Mouse (Mus musculus) CH12.LX (cell line): Measurements from ENCODE around the gene Mrpl40.

Source experiments
- BHLHE40 ChIP-seq: IDR thresholded peaks from 2 replicates; pipeline ENCODE4 v1.6.1; 2011; ENCODE audit warnings: mild to moderate bottlenecking, low read depth, low read length, improper control_type of control experiment
- CTCF ChIP-seq, 2 experiments: IDR thresholded peaks in 1 of 2; conservative IDR thresholded peaks in 1 of 2; 2 replicates each; pipeline ENCODE4 v1.5.1; 2011 to 2012; ENCODE audit warnings: low read depth in 2 of 2, low read length in 2 of 2, improper control_type of control experiment in 1 of 2, inconsistent platforms in 1 of 2, mild to moderate bottlenecking in 1 of 2, moderate library complexity in 1 of 2
- GABPA ChIP-seq: IDR thresholded peaks from 2 replicates; pipeline ENCODE4 v1.6.1; 2012; ENCODE audit warnings: low read depth, low read length, improper control_type of control experiment, inconsistent platforms; ENCODE audit not compliant: insufficient replicate concordance
- JUN ChIP-seq: IDR thresholded peaks from 2 replicates; pipeline ENCODE4 v1.6.1; 2011; ENCODE audit warnings: low read depth, mild to moderate bottlenecking, low read length, improper control_type of control experiment, moderate library complexity; ENCODE audit not compliant: insufficient read depth
- MAFK ChIP-seq: IDR thresholded peaks from 2 replicates; pipeline ENCODE4 v1.6.1; 2011; ENCODE audit warnings: low read length, improper control_type of control experiment; ENCODE audit not compliant: insufficient replicate concordance
- MEF2A ChIP-seq: IDR thresholded peaks from 2 replicates; pipeline ENCODE4 v1.6.1; 2014; ENCODE audit warnings: low read depth, mild to moderate bottlenecking, inconsistent platforms, low read length, improper control_type of control experiment, borderline replicate concordance
- POLR2A ChIP-seq: IDR thresholded peaks from 2 replicates; pipeline ENCODE4 v1.6.1; 2011; ENCODE audit warnings: low read depth, mild to moderate bottlenecking, improper control_type of control experiment, low read length
- USF1 ChIP-seq: IDR thresholded peaks from 2 replicates; pipeline ENCODE4 v1.6.1; 2014; ENCODE audit warnings: low read depth, mild to moderate bottlenecking, inconsistent platforms, low read length, improper control_type of control experiment
- ZMIZ1 ChIP-seq: IDR thresholded peaks from 2 replicates; pipeline ENCODE4 v1.6.1; 2012; ENCODE audit warnings: low read depth, mild to moderate bottlenecking, inconsistent platforms, low read length, improper control_type of control experiment

DNA sequence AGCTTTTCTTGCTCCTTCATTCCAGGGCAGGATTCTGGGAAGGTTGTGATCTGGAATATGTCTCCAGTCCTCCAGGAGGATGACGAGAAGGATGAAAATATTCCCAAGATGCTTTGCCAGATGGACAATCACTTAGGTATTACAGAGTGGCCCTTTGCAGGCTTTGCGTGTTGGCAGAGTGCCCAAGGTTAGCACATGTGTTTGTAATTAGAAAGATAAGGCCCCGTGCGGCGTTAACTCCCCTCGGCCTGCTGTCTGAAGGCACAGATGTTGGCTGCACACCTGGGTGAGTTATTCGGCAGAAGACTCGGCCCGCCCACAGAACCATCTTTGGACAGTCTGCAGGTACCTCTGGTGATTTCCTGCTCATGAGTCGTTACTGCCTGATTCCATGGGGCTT lies 19.8 kb upstream of the Mrpl40 start:
- TF ChIP-seq JUN (no peak), MEF2A (no peak), ZMIZ1 (no peak), BHLHE40 (no peak), GABPA (no peak), USF1 (no peak), MAFK (no peak), CTCF (conservative IDR thresholded peaks at IDR 0.05 in 1 of 2, IDR thresholded peaks at IDR 0.05 in 1 of 2; ENCODE audit: low read depth in 2 of 2, low read length in 2 of 2) (no peak), POLR2A (no peak)
